In genomic region chr4:150758467-150759237, GRCm38 (mm10) we compare ENCODE assay signal across 9 mouse cellular contexts.
DNase-seq lines count a peak whose midpoint lies in the region; ATAC-seq and TF ChIP-seq lines count a peak whose summit lies in the region.
"Had no signal": no experiment of that assay in that cellular context is flagged by ENCODE, and none has a peak within 500 bp of the region (broad histone marks: within the 10 kb centered on the region; RNA-seq: fewer than 3 reads in every experiment).

No protein-coding gene starts in this region.

- no peaks in the 10 kb centered on the region for H3K36me3 ChIP-seq in lung, embryonic 14.5 days (ENCODE audit: insufficient read depth)
- H3K36me3 ChIP-seq in hindbrain, embryonic 10.5 days, result no peaks in the 10 kb centered on the region
- no peaks in the 10 kb centered on the region for H3K36me3 ChIP-seq in limb, embryonic 13.5 days
- H3K36me3 ChIP-seq: G1E had no signal

- ATAC-seq in lung, embryonic 14.5 days (ENCODE audit: insufficient read depth), result peak; percentile 69
- ATAC-seq in limb, embryonic 13.5 days (ENCODE audit: low FRiP score, low read depth), result peak; percentile 52

- WGBS in lung, embryonic 14.5 days, result 6% methylated on average over 15 of the region's 15 CpGs
- WGBS in hindbrain, embryonic 10.5 days, result 12% methylated on average over 15 of the region's 15 CpGs
- 13% methylated on average over 15 of the region's 15 CpGs for WGBS in limb, embryonic 13.5 days

- H3K4me1 ChIP-seq in lung, embryonic 14.5 days (ENCODE audit: insufficient read depth), result peaks cover 27% of the 10 kb centered on the region
- peaks cover 37% of the 10 kb centered on the region for H3K4me1 ChIP-seq in hindbrain, embryonic 10.5 days (replicated peaks)
- peaks cover 28% of the 10 kb centered on the region for H3K4me1 ChIP-seq in limb, embryonic 13.5 days

- no peaks in the 10 kb centered on the region for H3K9me3 ChIP-seq in lung, embryonic 14.5 days (ENCODE audit: low read depth, low read length)
- no peaks in the 10 kb centered on the region for H3K9me3 ChIP-seq in hindbrain, embryonic 10.5 days
- H3K9me3 ChIP-seq in limb, embryonic 13.5 days, result peaks cover 5% of the 10 kb centered on the region; the same call in 1 of the 2 replicates
- H3K9me3 ChIP-seq: G1E had no signal

- TF ChIP-seq CTCF in lung, embryonic 14.5 days (IDR thresholded peaks at IDR 0.05; ENCODE audit: low read depth), result 0 out of 2 replicates have a peak, but pooled peaks have one; percentile 9

- no peak overlapping the region for H3K4me3 ChIP-seq in lung, embryonic 14.5 days (ENCODE audit: low read depth, low read length)
- peak overlapping the region; percentile 29 for H3K4me3 ChIP-seq in hindbrain, embryonic 10.5 days
- H3K4me3 ChIP-seq in limb, embryonic 13.5 days, result 0 out of 2 replicates have a peak overlapping the region, but pooled peaks have one; percentile 3

- H3K27ac ChIP-seq in lung, embryonic 14.5 days (ENCODE audit: low read depth), result peak overlapping the region; percentile 90
- H3K27ac ChIP-seq in hindbrain, embryonic 10.5 days, result peak overlapping the region; percentile 93
- H3K27ac ChIP-seq in limb, embryonic 13.5 days, result peak overlapping the region; percentile 52; the same call in 1 of the 2 replicates

- peak overlapping the region; percentile 37; the same call in 1 of the 2 replicates for H3K9ac ChIP-seq in lung, embryonic 14.5 days
- peak overlapping the region; percentile 45 for H3K9ac ChIP-seq in limb, embryonic 13.5 days

- H3K27me3 ChIP-seq in lung, embryonic 14.5 days (ENCODE audit: insufficient read depth, low read length), result no peaks in the 10 kb centered on the region
- no peaks in the 10 kb centered on the region for H3K27me3 ChIP-seq in hindbrain, embryonic 10.5 days (ENCODE audit: insufficient read depth, poor library complexity, severe bottlenecking)
- no peaks in the 10 kb centered on the region for H3K27me3 ChIP-seq in limb, embryonic 13.5 days

- DNase-seq in lung, embryonic 14.5 days, result peak; percentile 86
- DNase-seq in lung, postnatal 36 days, result no peak
- peak; percentile 87 for DNase-seq in hindbrain, embryonic 10.5 days (ENCODE audit: low spot score)
- DNase-seq in retina, postnatal 1 day, result peak; percentile 58
- DNase-seq in thymus, postnatal 36 days, result no peak
- no peak for DNase-seq in adrenal gland, postnatal 4 days (ENCODE audit: low spot score in 2 of 2)
- no peak for DNase-seq in layer of hippocampus, postnatal 14 days (ENCODE audit: low spot score in 2 of 2)

- H3K4me2 ChIP-seq in lung, embryonic 14.5 days, result peak overlapping the region; percentile 49
- peak overlapping the region; percentile 45 for H3K4me2 ChIP-seq in limb, embryonic 13.5 days (replicated peaks)

Comparison
In these comparisons a context has a peak if more than half of its experiments do, and no peak if none do; other contexts are left out.
1. DNase-seq: peak in lung, embryonic 14.5 days (single experiment), hindbrain, embryonic 10.5 days (single experiment) and retina, postnatal 1 day (single experiment); none in lung, postnatal 36 days (single experiment), thymus, postnatal 36 days (0 of 2), adrenal gland, postnatal 4 days (0 of 2) and layer of hippocampus, postnatal 14 days (0 of 2).
2. Peak in every context shown above with its lines, with median percentiles within 50 percentile points of each other: H3K27ac ChIP-seq.